Mouse (Mus musculus): ENCODE data around the gene Elmo1. TPM values are rescaled to one million over a fixed set of nuclear protein-coding genes. Genes with fewer than 3 reads are reported as not detected.

Gene Elmo1
- polyA plus RNA-seq, 1 experiment from 2014 or later = 16.8 TPM

- ATAC-seq (ENCODE audit: low FRiP score, low TSS enrichment) = no peak
- H3K27ac ChIP-seq (ENCODE audit: low read length) = no peak overlapping the region
- 76% methylated on average over 3 of the region's 3 CpGs for WGBS
- no peaks in the 10 kb centered on the region for H3K36me3 ChIP-seq (ENCODE audit: insufficient read depth, low read length)
- H3K4me2 ChIP-seq (replicated peaks; ENCODE audit: low read depth, low read length) = no peak overlapping the region
- H3K27me3 ChIP-seq (ENCODE audit: insufficient read depth, low read length) = no peaks in the 10 kb centered on the region
- peaks cover 13% of the 10 kb centered on the region; the same call in 1 of the 2 replicates for H3K4me1 ChIP-seq (ENCODE audit: insufficient read depth, low read length)
- no peak overlapping the region for H3K9ac ChIP-seq (replicated peaks; ENCODE audit: low read length)
- H3K9me3 ChIP-seq (ENCODE audit: low read length) = no peaks in the 10 kb centered on the region
- no peak overlapping the region for H3K4me3 ChIP-seq (ENCODE audit: low read length)
These were observed 314.1 kb downstream of the Elmo1 start for GRCm38 (mm10) chr13:20404530-20404929.

- ATAC-seq (ENCODE audit: low FRiP score, low TSS enrichment) = no peak
- WGBS = 70% methylated on average over 11 of the region's 11 CpGs
- H3K27me3 ChIP-seq (ENCODE audit: insufficient read depth, low read length) = no peaks in the 10 kb centered on the region
- H3K4me1 ChIP-seq (ENCODE audit: insufficient read depth, low read length) = peaks cover 13% of the 10 kb centered on the region; the same call in 1 of the 2 replicates
- H3K27ac ChIP-seq (ENCODE audit: low read length) = no peak overlapping the region
- no peak overlapping the region for H3K4me2 ChIP-seq (replicated peaks; ENCODE audit: low read depth, low read length)
- H3K4me3 ChIP-seq (ENCODE audit: low read length) = no peak overlapping the region
- no peak overlapping the region for H3K9ac ChIP-seq (replicated peaks; ENCODE audit: low read length)
- no peaks in the 10 kb centered on the region for H3K9me3 ChIP-seq (ENCODE audit: low read length)
- no peaks in the 10 kb centered on the region for H3K36me3 ChIP-seq (ENCODE audit: insufficient read depth, low read length)
These were observed 316.2 kb downstream of the Elmo1 start for GRCm38 (mm10) chr13:20406470-20407213.

GRCm38 (mm10) chr13:20410306-20411101 is 320.1 kb downstream of the Elmo1 start:
- Histone ChIP-seq H3K36me3 (ENCODE audit: insufficient read depth, low read length) (no peaks in the 10 kb centered on the region), H3K4me2 (replicated peaks; ENCODE audit: low read depth, low read length) (no peak overlapping the region), H3K27me3 (ENCODE audit: insufficient read depth, low read length) (no peaks in the 10 kb centered on the region), H3K4me3 (ENCODE audit: low read length) (no peak overlapping the region), H3K9me3 (ENCODE audit: low read length) (no peaks in the 10 kb centered on the region), H3K4me1 (ENCODE audit: insufficient read depth, low read length) (0 out of 2 replicates have a peak, but pooled peaks cover 9% of the 10 kb centered on the region), H3K9ac (replicated peaks; ENCODE audit: low read length) (no peak overlapping the region), H3K27ac (ENCODE audit: low read length) (no peak overlapping the region)
- 89% methylated on average over 9 of the region's 9 CpGs for WGBS
- no peak for ATAC-seq (ENCODE audit: low FRiP score, low TSS enrichment)

- Histone ChIP-seq H3K4me1 (ENCODE audit: insufficient read depth, low read length) (no peaks in the 10 kb centered on the region), H3K9me3 (ENCODE audit: low read length) (no peaks in the 10 kb centered on the region), H3K36me3 (ENCODE audit: insufficient read depth, low read length) (no peaks in the 10 kb centered on the region), H3K27me3 (ENCODE audit: insufficient read depth, low read length) (no peaks in the 10 kb centered on the region), H3K9ac (replicated peaks; ENCODE audit: low read length) (no peak overlapping the region), H3K27ac (ENCODE audit: low read length) (no peak overlapping the region), H3K4me3 (ENCODE audit: low read length) (no peak overlapping the region), H3K4me2 (replicated peaks; ENCODE audit: low read depth, low read length) (no peak overlapping the region)
- ATAC-seq (ENCODE audit: low FRiP score, low TSS enrichment) = no peak
- 47% methylated on average over 5 of the region's 5 CpGs for whole genome bisulfite sequencing
These were observed 326.6 kb downstream of the Elmo1 start for GRCm38 (mm10) chr13:20416691-20417660.

GRCm38 (mm10) chr13:20430998-20431397 is 340.6 kb downstream of the Elmo1 start:
- Histone ChIP-seq H3K9me3 (ENCODE audit: low read length) (no peaks in the 10 kb centered on the region), H3K4me2 (replicated peaks; ENCODE audit: low read depth, low read length) (no peak overlapping the region), H3K36me3 (ENCODE audit: insufficient read depth, low read length) (no peaks in the 10 kb centered on the region), H3K27ac (ENCODE audit: low read length) (no peak overlapping the region), H3K27me3 (ENCODE audit: insufficient read depth, low read length) (no peaks in the 10 kb centered on the region), H3K4me3 (ENCODE audit: low read length) (no peak overlapping the region), H3K4me1 (ENCODE audit: insufficient read depth, low read length) (no peaks in the 10 kb centered on the region), H3K9ac (replicated peaks; ENCODE audit: low read length) (no peak overlapping the region)
- WGBS = 79% methylated on average over 6 of the region's 6 CpGs
- ATAC-seq (ENCODE audit: low FRiP score, low TSS enrichment) = no peak

GRCm38 (mm10) chr13:20433221-20433858 is 342.9 kb downstream of the Elmo1 start:
- WGBS = 42% methylated on average over 4 of the region's 4 CpGs
- Histone ChIP-seq H3K9me3 (ENCODE audit: low read length) (no peaks in the 10 kb centered on the region), H3K36me3 (ENCODE audit: insufficient read depth, low read length) (no peaks in the 10 kb centered on the region), H3K27me3 (ENCODE audit: insufficient read depth, low read length) (no peaks in the 10 kb centered on the region), H3K9ac (replicated peaks; ENCODE audit: low read length) (no peak overlapping the region), H3K4me1 (ENCODE audit: insufficient read depth, low read length) (no peaks in the 10 kb centered on the region), H3K27ac (ENCODE audit: low read length) (0 out of 2 replicates have a peak overlapping the region, but pooled peaks have one; percentile 9), H3K4me2 (replicated peaks; ENCODE audit: low read depth, low read length) (no peak overlapping the region), H3K4me3 (ENCODE audit: low read length) (no peak overlapping the region)
- ATAC-seq (ENCODE audit: low FRiP score, low TSS enrichment) = 0 out of 2 replicates have a peak, but pooled peaks have one; percentile 61

GRCm38 (mm10) chr13:20434071-20434470 is 343.7 kb downstream of the Elmo1 start:
- Histone ChIP-seq H3K9me3 (ENCODE audit: low read length) (no peaks in the 10 kb centered on the region), H3K4me1 (ENCODE audit: insufficient read depth, low read length) (no peaks in the 10 kb centered on the region), H3K27me3 (ENCODE audit: insufficient read depth, low read length) (no peaks in the 10 kb centered on the region), H3K27ac (ENCODE audit: low read length) (no peak overlapping the region), H3K36me3 (ENCODE audit: insufficient read depth, low read length) (no peaks in the 10 kb centered on the region), H3K9ac (replicated peaks; ENCODE audit: low read length) (no peak overlapping the region), H3K4me3 (ENCODE audit: low read length) (no peak overlapping the region), H3K4me2 (replicated peaks; ENCODE audit: low read depth, low read length) (no peak overlapping the region)
- no peak; the same call in 1 of the 2 replicates for ATAC-seq (ENCODE audit: low FRiP score, low TSS enrichment)
- WGBS = 45% methylated on average over 4 of the region's 4 CpGs

- Histone ChIP-seq H3K9me3 (ENCODE audit: low read length) (no peaks in the 10 kb centered on the region), H3K27ac (ENCODE audit: low read length) (no peak overlapping the region), H3K27me3 (ENCODE audit: insufficient read depth, low read length) (no peaks in the 10 kb centered on the region), H3K9ac (replicated peaks; ENCODE audit: low read length) (no peak overlapping the region), H3K4me2 (replicated peaks; ENCODE audit: low read depth, low read length) (no peak overlapping the region), H3K4me3 (ENCODE audit: low read length) (no peak overlapping the region), H3K36me3 (ENCODE audit: insufficient read depth, low read length) (no peaks in the 10 kb centered on the region), H3K4me1 (ENCODE audit: insufficient read depth, low read length) (no peaks in the 10 kb centered on the region)
- no peak for ATAC-seq (ENCODE audit: low FRiP score, low TSS enrichment)
- 88% methylated on average over 1 of the region's 1 CpGs for WGBS
These were observed 349.1 kb downstream of the Elmo1 start for GRCm38 (mm10) chr13:20439488-20439887.

GRCm38 (mm10) chr13:20450831-20451353 is 360.5 kb downstream of the Elmo1 start:
- 85% methylated on average over 7 of the region's 7 CpGs for WGBS
- Histone ChIP-seq H3K9ac (replicated peaks; ENCODE audit: low read length) (no peak overlapping the region), H3K27ac (ENCODE audit: low read length) (no peak overlapping the region), H3K4me3 (ENCODE audit: low read length) (no peak overlapping the region), H3K4me2 (replicated peaks; ENCODE audit: low read depth, low read length) (no peak overlapping the region), H3K4me1 (ENCODE audit: insufficient read depth, low read length) (no peaks in the 10 kb centered on the region), H3K36me3 (ENCODE audit: insufficient read depth, low read length) (no peaks in the 10 kb centered on the region), H3K9me3 (ENCODE audit: low read length) (no peaks in the 10 kb centered on the region), H3K27me3 (ENCODE audit: insufficient read depth, low read length) (no peaks in the 10 kb centered on the region)
- ATAC-seq (ENCODE audit: low FRiP score, low TSS enrichment) = no peak

Data from kidney, embryonic 16.5 days (tissue).